Mouse (Mus musculus): ENCODE data around the gene Usp54.

DNA sequence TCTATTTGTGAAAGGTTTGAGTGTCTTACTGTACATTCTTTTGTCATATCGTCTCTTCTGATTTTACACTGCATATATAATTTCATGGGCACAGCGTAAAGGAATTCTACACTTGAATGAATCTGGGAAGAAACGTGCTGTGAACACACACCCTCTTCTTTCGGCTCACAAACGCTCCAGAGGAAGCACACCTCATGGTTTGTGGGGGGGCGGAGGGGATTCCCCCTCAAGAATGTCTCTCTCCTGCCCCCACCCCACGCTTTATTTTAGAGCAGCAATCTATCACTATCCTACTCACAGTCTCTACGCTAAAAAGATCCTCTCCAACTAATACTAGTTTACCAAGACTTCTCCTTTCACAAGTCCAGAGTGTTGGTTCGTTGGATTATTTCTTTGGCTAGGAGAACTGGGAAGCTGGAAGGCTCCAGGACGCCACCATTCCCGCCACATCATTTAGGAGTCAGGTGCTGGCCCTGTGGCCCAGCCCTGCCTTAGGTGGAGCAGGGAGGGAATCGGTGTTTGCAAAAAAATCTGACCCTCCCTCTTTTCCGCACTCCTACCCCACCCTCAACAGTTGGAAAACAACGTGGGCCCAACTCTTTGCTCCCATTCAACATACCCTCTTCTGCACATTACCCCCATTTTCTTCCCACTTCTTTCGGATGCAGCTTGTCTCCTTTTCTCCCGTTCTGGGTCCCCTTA lies 794 bp downstream of the Usp54 start:
- TF ChIP-seq CTCF (IDR thresholded peaks at IDR 0.05; ENCODE audit: low read depth, low read length) (no peak), POLR2AphosphoS5 (IDR thresholded peaks at IDR 0.05; ENCODE audit: insufficient replicate concordance, low read depth, low read length) (no peak), GATA2 (IDR thresholded peaks at IDR 0.05; ENCODE audit: borderline replicate concordance, low read depth, low read length) (no peak)

Data from G1E (cell line).